Mouse (Mus musculus): ENCODE data around the gene Nipbl.

DNA sequence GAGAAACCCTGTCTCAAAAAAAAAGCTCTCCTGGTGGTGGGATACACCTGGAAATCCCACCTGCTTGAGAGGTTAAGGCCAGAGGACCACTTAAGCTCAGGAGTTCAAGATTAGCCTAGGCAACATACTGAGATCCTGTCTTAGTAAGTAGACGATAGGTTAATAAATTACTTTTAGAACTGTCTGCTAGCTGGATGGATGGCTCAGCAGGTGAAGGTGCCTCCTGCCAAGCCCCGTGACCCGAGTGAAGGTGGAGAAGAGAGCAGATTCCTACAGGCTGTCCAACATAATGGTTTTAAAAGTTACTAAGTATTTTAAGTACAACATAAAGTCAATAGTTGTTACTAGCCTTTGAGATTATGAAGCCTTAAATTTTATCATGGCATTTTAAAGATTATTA is 178.3 kb downstream of the Nipbl start:
- TF ChIP-seq CTCF (IDR thresholded peaks at IDR 0.05; ENCODE audit: extremely low read depth, insufficient read length, insufficient replicate concordance, low read depth, low read length) (no peak), POLR2A (IDR thresholded peaks at IDR 0.05; ENCODE audit: low read depth, low read length) (no peak)

Data from small intestine, adult 2 months (tissue).